In genomic region chr2:92806481-92807195, GRCm38 (mm10) we compare ENCODE assay signal across 11 mouse cellular contexts.
DNase-seq lines count a peak whose midpoint lies in the region; ATAC-seq lines count a peak whose summit lies in the region.
"Had no signal": no experiment of that assay in that cellular context is flagged by ENCODE, and none has a peak within 500 bp of the region (broad histone marks: within the 10 kb centered on the region; RNA-seq: fewer than 3 reads in every experiment).

No protein-coding gene starts in this region.

- H3K9ac ChIP-seq in forebrain, embryonic 16.5 days (replicated peaks; ENCODE audit: low read depth, low read length), result peak overlapping the region; percentile 33; the same call in 1 of the 2 replicates
- H3K9ac ChIP-seq in midbrain, embryonic 11.5 days (ENCODE audit: low read length), result peak overlapping the region; percentile 3; the same call in 1 of the 2 replicates
- H3K9ac ChIP-seq in liver, embryonic 11.5 days (ENCODE audit: low read depth, low read length), result no peak overlapping the region

- H3K27ac ChIP-seq in forebrain, embryonic 16.5 days (ENCODE audit: low read length), result peak overlapping the region; percentile 81
- peak overlapping the region; percentile 62 for H3K27ac ChIP-seq in midbrain, embryonic 11.5 days (ENCODE audit: low read depth, low read length)
- no peak overlapping the region for H3K27ac ChIP-seq in liver, embryonic 11.5 days (ENCODE audit: low read depth, low read length)
- H3K27ac ChIP-seq: macrophage had no signal

- H3K4me2 ChIP-seq in forebrain, embryonic 16.5 days (ENCODE audit: low read length), result no peak overlapping the region
- no peak overlapping the region for H3K4me2 ChIP-seq in midbrain, embryonic 11.5 days
- H3K4me2 ChIP-seq in liver, embryonic 11.5 days, result no peak overlapping the region

- no peaks in the 10 kb centered on the region for H3K27me3 ChIP-seq in forebrain, embryonic 16.5 days (replicated peaks; ENCODE audit: control insufficient read depth, insufficient read depth, low read length)
- no peaks in the 10 kb centered on the region for H3K27me3 ChIP-seq in midbrain, embryonic 11.5 days (ENCODE audit: control insufficient read depth, insufficient read depth, low read length)
- H3K27me3 ChIP-seq in liver, embryonic 11.5 days (replicated peaks; ENCODE audit: control insufficient read depth, insufficient read depth, low read length), result peaks cover 11% of the 10 kb centered on the region

- no peak overlapping the region for H3K4me3 ChIP-seq in forebrain, embryonic 16.5 days (replicated peaks; ENCODE audit: low read length)
- no peak overlapping the region for H3K4me3 ChIP-seq in midbrain, embryonic 11.5 days (ENCODE audit: low read depth, low read length)
- H3K4me3 ChIP-seq in liver, embryonic 11.5 days (ENCODE audit: low read depth, low read length), result no peak overlapping the region

- no peak for ATAC-seq in CD4-positive, CD25-positive, alpha-beta regulatory T cell, adult 4 months
- ATAC-seq in forebrain, embryonic 16.5 days, result peak; percentile 66
- ATAC-seq in midbrain, embryonic 11.5 days (ENCODE audit: low FRiP score), result peak; percentile 56; the same call in 1 of the 2 replicates
- no peak for ATAC-seq in liver, embryonic 11.5 days (replicated peaks; ENCODE audit: low FRiP score)

- H3K4me1 ChIP-seq in forebrain, embryonic 16.5 days (replicated peaks; ENCODE audit: control insufficient read depth, insufficient read depth, low read length), result peaks cover 27% of the 10 kb centered on the region
- H3K4me1 ChIP-seq in midbrain, embryonic 11.5 days (ENCODE audit: control insufficient read depth, insufficient read depth, low read length), result peaks cover 18% of the 10 kb centered on the region
- H3K4me1 ChIP-seq in liver, embryonic 11.5 days (replicated peaks; ENCODE audit: control insufficient read depth, insufficient read depth, low read length), result no peaks in the 10 kb centered on the region

- no peaks in the 10 kb centered on the region for H3K9me3 ChIP-seq in forebrain, embryonic 16.5 days (ENCODE audit: control insufficient read depth, low read length)
- no peaks in the 10 kb centered on the region for H3K9me3 ChIP-seq in midbrain, embryonic 11.5 days (ENCODE audit: control insufficient read depth, low read length)
- H3K9me3 ChIP-seq in liver, embryonic 11.5 days (ENCODE audit: control insufficient read depth, low read length), result no peaks in the 10 kb centered on the region

- 15% methylated on average over 6 of the region's 7 CpGs for WGBS in forebrain, embryonic 16.5 days
- 12% methylated on average over 7 of the region's 7 CpGs for WGBS in midbrain, embryonic 11.5 days
- 15% methylated on average over 7 of the region's 7 CpGs for WGBS in liver, embryonic 11.5 days

- H3K36me3 ChIP-seq in forebrain, embryonic 16.5 days (ENCODE audit: control insufficient read depth, insufficient read depth), result no peaks in the 10 kb centered on the region
- no peaks in the 10 kb centered on the region for H3K36me3 ChIP-seq in midbrain, embryonic 11.5 days (ENCODE audit: control insufficient read depth, insufficient read depth, low read length)
- H3K36me3 ChIP-seq in liver, embryonic 11.5 days (ENCODE audit: control insufficient read depth, insufficient read depth, low read length), result no peaks in the 10 kb centered on the region

- DNase-seq in CD4-positive, CD25-positive, alpha-beta regulatory T cell, adult 2 months (ENCODE audit: low read depth, low spot score), result peak; percentile 11
- DNase-seq in brain, adult 2 months (ENCODE audit: low read depth, low spot score), result peak; percentile 70
- DNase-seq in midbrain, embryonic 11.5 days (ENCODE audit: low spot score, missing footprints), result peak; percentile 90
- no peak for DNase-seq in lung, postnatal 10 days
- no peak for DNase-seq in B cell, adult 2 months
- DNase-seq in liver, embryonic 11.5 days (ENCODE audit: low spot score), result no peak
- DNase-seq: heart, adult 11 months; kidney, adult 9 months had no signal

Comparison
In these comparisons a context has a peak if more than half of its experiments do, and no peak if none do; other contexts are left out.
1. DNase-seq: peak in CD4-positive, CD25-positive, alpha-beta regulatory T cell, adult 2 months (single experiment), brain, adult 2 months (single experiment) and midbrain, embryonic 11.5 days (single experiment); none in lung, postnatal 10 days (single experiment), B cell, adult 2 months (0 of 2) and liver, embryonic 11.5 days (single experiment).
2. ATAC-seq: peak in forebrain, embryonic 16.5 days (single experiment) and midbrain, embryonic 11.5 days (single experiment); none in CD4-positive, CD25-positive, alpha-beta regulatory T cell, adult 4 months (single experiment) and liver, embryonic 11.5 days (single experiment).